Mouse (Mus musculus) kidney, adult 11 months (tissue): ENCODE data around the gene Tenm2.

Experiments
- DNase-seq: peaks from one replicate; pipeline ENCODE4 v3.0.0; 2022

The Tenm2 gene

GRCm38 (mm10) chr11:37076989-37077598, 158.7 kb downstream of the Tenm2 start:
- no peak for DNase-seq

- DNase-seq, result no peak
Observed at GRCm38 (mm10) chr11:37075349-37075748, 160.4 kb downstream of the Tenm2 start.

GRCm38 (mm10) chr11:37065459-37065858, 170.3 kb downstream of the Tenm2 start:
- DNase-seq, result peak; percentile 4

GRCm38 (mm10) chr11:37046671-37047070, 189.1 kb downstream of the Tenm2 start:
- DNase-seq, result peak; percentile 2

GRCm38 (mm10) chr11:37041259-37041658, 194.5 kb downstream of the Tenm2 start:
- no peak for DNase-seq

GRCm38 (mm10) chr11:37039283-37039682, 196.5 kb downstream of the Tenm2 start:
- no peak for DNase-seq

GRCm38 (mm10) chr11:37031305-37032055, 204.3 kb downstream of the Tenm2 start:
- DNase-seq, result no peak

GRCm38 (mm10) chr11:37011900-37012299, 223.9 kb downstream of the Tenm2 start:
- no peak for DNase-seq

- DNase-seq, result no peak
Observed at GRCm38 (mm10) chr11:37009243-37009642, 226.5 kb downstream of the Tenm2 start.

- no peak for DNase-seq
Observed at GRCm38 (mm10) chr11:36997668-36998067, 238.1 kb downstream of the Tenm2 start.

- peak; percentile 4 for DNase-seq
Observed at GRCm38 (mm10) chr11:36990895-36991294, 244.9 kb downstream of the Tenm2 start.

GRCm38 (mm10) chr11:36988776-36989565, 246.8 kb downstream of the Tenm2 start:
- DNase-seq, result no peak

GRCm38 (mm10) chr11:36974142-36974541, 261.6 kb downstream of the Tenm2 start:
- no peak for DNase-seq

- DNase-seq, result no peak
Observed at GRCm38 (mm10) chr11:36958102-36958501, 277.7 kb downstream of the Tenm2 start.

- no peak for DNase-seq
Observed at GRCm38 (mm10) chr11:36941429-36941828, 294.3 kb downstream of the Tenm2 start.

GRCm38 (mm10) chr11:36940557-36941110, 295.1 kb downstream of the Tenm2 start:
- DNase-seq, result peak; percentile 21

GRCm38 (mm10) chr11:36929817-36930216, 305.9 kb downstream of the Tenm2 start:
- DNase-seq, result no peak

- no peak for DNase-seq
Observed at GRCm38 (mm10) chr11:36926705-36927406, 308.9 kb downstream of the Tenm2 start.

GRCm38 (mm10) chr11:36919301-36919700, 316.5 kb downstream of the Tenm2 start:
- DNase-seq, result no peak

- DNase-seq, result no peak
Observed at GRCm38 (mm10) chr11:36911406-36911805, 324.4 kb downstream of the Tenm2 start.

GRCm38 (mm10) chr11:36909036-36909435, 326.7 kb downstream of the Tenm2 start:
- no peak for DNase-seq

GRCm38 (mm10) chr11:36902302-36902701, 333.5 kb downstream of the Tenm2 start:
- no peak for DNase-seq

GRCm38 (mm10) chr11:36893061-36893460, 342.7 kb downstream of the Tenm2 start:
- DNase-seq, result no peak
